Mouse (Mus musculus) embryonic facial prominence, embryonic 13.5 days (tissue): ENCODE results near the gene Sh3rf3. TPM values are rescaled to one million over a fixed set of nuclear protein-coding genes. Genes with fewer than 3 reads are reported as not detected.

ENCODE experiments used
- ATAC-seq: fragments of 200-750 bp; cut with Nextera tagmentation; 2 replicates; pipeline ENCODE4 v1.8.0; 2017; ENCODE audit warnings: low read depth; ENCODE audit not compliant: insufficient number of reproducible peaks, insufficient read depth, low FRiP score, low TSS enrichment
- H3K27ac ChIP-seq: fragments of 300-500 bp; sonication (generic); 2 replicates; pipeline ENCODE4 v1.5.1; 2015; ENCODE audit warnings: moderate library complexity, mild to moderate bottlenecking, inconsistent platforms
- H3K27me3 ChIP-seq: fragments of 300-500 bp; sonication (generic); 2 replicates; pipeline ENCODE4 v1.6.1; 2015; ENCODE audit warnings: mild to moderate bottlenecking, inconsistent platforms
- H3K36me3 ChIP-seq: fragments of 300-500 bp; sonication (generic); 2 replicates; pipeline ENCODE4 v1.6.1; 2015; ENCODE audit warnings: mild to moderate bottlenecking, inconsistent platforms
- H3K4me1 ChIP-seq: fragments of 300-500 bp; sonication (generic); 2 replicates; pipeline ENCODE4 v1.6.1; 2015; ENCODE audit warnings: inconsistent platforms
- H3K4me2 ChIP-seq: fragments of 300-500 bp; sonication (generic); 2 replicates; pipeline ENCODE4 v1.6.1; 2015; ENCODE audit warnings: moderate library complexity, mild to moderate bottlenecking, inconsistent platforms
- H3K4me3 ChIP-seq: fragments of 300-500 bp; sonication (generic); 2 replicates; pipeline ENCODE4 v1.5.1; 2015; ENCODE audit warnings: mild to moderate bottlenecking, inconsistent platforms
- H3K9ac ChIP-seq: fragments of 300-500 bp; sonication (generic); 2 replicates; pipeline ENCODE4 v1.6.1; 2015; ENCODE audit warnings: mild to moderate bottlenecking, inconsistent platforms
- H3K9me3 ChIP-seq: fragments of 300-500 bp; sonication (generic); 2 replicates; pipeline ENCODE4 v1.6.1; 2016; ENCODE audit warnings: inconsistent platforms
- WGBS: fragments of 180-500 bp; shearing (Covaris S2); methylation state at CpG from one replicate; pipeline ENCODE4 v1.1.7; 2015; ENCODE audit warnings: mixed read lengths; 5-methylcytosine and 5-hydroxymethylcytosine counted together
- polyA plus RNA-seq: library from polyadenylated mRNA; unstranded; fragments of >200 nt; fragmentation: Nextera tagmentation; extraction: Ambion mirVana; gene quantifications from 2 replicates; pipeline ENCODE4 v1.2.1, GENCODE M21; 2015

Sh3rf3 gene
- polyA plus RNA-seq, 1 experiment from 2014 or later, result 3.3 TPM

- H3K27me3 ChIP-seq, result no peaks in the 10 kb centered on the region
- H3K27ac ChIP-seq, result no peak overlapping the region
- no peak for ATAC-seq
- no peak overlapping the region for H3K9ac ChIP-seq
- H3K4me1 ChIP-seq, result peaks cover 20% of the 10 kb centered on the region
- no peaks in the 10 kb centered on the region for H3K36me3 ChIP-seq
- H3K4me2 ChIP-seq, result no peak overlapping the region
- H3K9me3 ChIP-seq, result no peaks in the 10 kb centered on the region
- no peak overlapping the region for H3K4me3 ChIP-seq
- 45% methylated on average over 5 of the region's 5 CpGs for WGBS
Measured at GRCm38 (mm10) chr10:58855199-58855751, 42.1 kb downstream of the Sh3rf3 start.

GRCm38 (mm10) chr10:58855814-58856213 lies 42.7 kb downstream of the Sh3rf3 start:
- no peak overlapping the region for H3K4me2 ChIP-seq
- no peaks in the 10 kb centered on the region for H3K27me3 ChIP-seq
- H3K9ac ChIP-seq, result no peak overlapping the region
- 62% methylated on average over 9 of the region's 9 CpGs for WGBS
- H3K4me3 ChIP-seq, result no peak overlapping the region
- peaks cover 20% of the 10 kb centered on the region for H3K4me1 ChIP-seq
- no peak overlapping the region for H3K27ac ChIP-seq
- no peaks in the 10 kb centered on the region for H3K9me3 ChIP-seq
- no peaks in the 10 kb centered on the region for H3K36me3 ChIP-seq
- ATAC-seq, result no peak

- peaks cover 20% of the 10 kb centered on the region for H3K4me1 ChIP-seq
- no peaks in the 10 kb centered on the region for H3K27me3 ChIP-seq
- no peak overlapping the region for H3K9ac ChIP-seq
- H3K36me3 ChIP-seq, result no peaks in the 10 kb centered on the region
- H3K9me3 ChIP-seq, result no peaks in the 10 kb centered on the region
- no peak overlapping the region for H3K4me3 ChIP-seq
- H3K27ac ChIP-seq, result no peak overlapping the region
- ATAC-seq, result no peak
- H3K4me2 ChIP-seq, result no peak overlapping the region
Measured at GRCm38 (mm10) chr10:58856742-58857141, 43.6 kb downstream of the Sh3rf3 start.

GRCm38 (mm10) chr10:58864735-58865134 lies 51.6 kb downstream of the Sh3rf3 start:
- H3K4me2 ChIP-seq, result no peak overlapping the region
- no peaks in the 10 kb centered on the region for H3K27me3 ChIP-seq
- H3K27ac ChIP-seq, result no peak overlapping the region
- no peaks in the 10 kb centered on the region for H3K4me1 ChIP-seq
- ATAC-seq, result no peak
- no peaks in the 10 kb centered on the region for H3K36me3 ChIP-seq
- no peak overlapping the region for H3K9ac ChIP-seq
- WGBS, result 49% methylated on average over 2 of the region's 2 CpGs
- no peak overlapping the region for H3K4me3 ChIP-seq
- H3K9me3 ChIP-seq, result no peaks in the 10 kb centered on the region

GRCm38 (mm10) chr10:58867536-58867935 lies 54.4 kb downstream of the Sh3rf3 start:
- Histone ChIP-seq H3K4me2 (no peak overlapping the region), H3K27me3 (no peaks in the 10 kb centered on the region), H3K4me3 (no peak overlapping the region), H3K4me1 (no peaks in the 10 kb centered on the region), H3K27ac (no peak overlapping the region), H3K9me3 (no peaks in the 10 kb centered on the region), H3K36me3 (no peaks in the 10 kb centered on the region), H3K9ac (no peak overlapping the region)
- WGBS, result 76% methylated on average over 2 of the region's 2 CpGs
- no peak for ATAC-seq

- H3K9ac ChIP-seq, result no peak overlapping the region
- no peaks in the 10 kb centered on the region for H3K4me1 ChIP-seq
- no peak for ATAC-seq
- H3K27ac ChIP-seq, result no peak overlapping the region
- no peak overlapping the region for H3K4me3 ChIP-seq
- no peaks in the 10 kb centered on the region for H3K9me3 ChIP-seq
- WGBS, result 90% methylated on average over 1 of the region's 1 CpGs
- H3K27me3 ChIP-seq, result no peaks in the 10 kb centered on the region
- no peaks in the 10 kb centered on the region for H3K36me3 ChIP-seq
- no peak overlapping the region for H3K4me2 ChIP-seq
Measured at GRCm38 (mm10) chr10:58869836-58870235, 56.7 kb downstream of the Sh3rf3 start.

- ATAC-seq, result no peak
- no peak overlapping the region for H3K4me3 ChIP-seq
- H3K4me2 ChIP-seq, result no peak overlapping the region
- peak overlapping the region; percentile 16; the same call in 1 of the 2 replicates for H3K27ac ChIP-seq
- no peaks in the 10 kb centered on the region for H3K4me1 ChIP-seq
- H3K9ac ChIP-seq, result no peak overlapping the region
- H3K36me3 ChIP-seq, result no peaks in the 10 kb centered on the region
- no peaks in the 10 kb centered on the region for H3K9me3 ChIP-seq
- 63% methylated on average over 10 of the region's 10 CpGs for WGBS
- no peaks in the 10 kb centered on the region for H3K27me3 ChIP-seq
Measured at GRCm38 (mm10) chr10:58871149-58871820, 58.1 kb downstream of the Sh3rf3 start.

- no peaks in the 10 kb centered on the region for H3K27me3 ChIP-seq
- no peak overlapping the region for H3K9ac ChIP-seq
- no peak overlapping the region for H3K4me2 ChIP-seq
- no peak overlapping the region for H3K27ac ChIP-seq
- WGBS, result 59% methylated on average over 7 of the region's 7 CpGs
- H3K36me3 ChIP-seq, result no peaks in the 10 kb centered on the region
- ATAC-seq, result no peak
- H3K9me3 ChIP-seq, result 0 out of 2 replicates have a peak, but pooled peaks cover 4% of the 10 kb centered on the region
- no peaks in the 10 kb centered on the region for H3K4me1 ChIP-seq
- no peak overlapping the region for H3K4me3 ChIP-seq
Measured at GRCm38 (mm10) chr10:58871821-58872577, 58.8 kb downstream of the Sh3rf3 start.

GRCm38 (mm10) chr10:58877835-58878234 lies 64.7 kb downstream of the Sh3rf3 start:
- H3K4me1 ChIP-seq, result no peaks in the 10 kb centered on the region
- H3K4me3 ChIP-seq, result no peak overlapping the region
- H3K4me2 ChIP-seq, result no peak overlapping the region
- no peaks in the 10 kb centered on the region for H3K27me3 ChIP-seq
- no peak overlapping the region for H3K27ac ChIP-seq
- H3K9me3 ChIP-seq, result 0 out of 2 replicates have a peak, but pooled peaks cover 4% of the 10 kb centered on the region
- 88% methylated on average over 4 of the region's 4 CpGs for WGBS
- no peak overlapping the region for H3K9ac ChIP-seq
- ATAC-seq, result no peak
- H3K36me3 ChIP-seq, result no peaks in the 10 kb centered on the region

GRCm38 (mm10) chr10:58878636-58879035 lies 65.5 kb downstream of the Sh3rf3 start:
- no peaks in the 10 kb centered on the region for H3K36me3 ChIP-seq
- no peaks in the 10 kb centered on the region for H3K4me1 ChIP-seq
- H3K4me2 ChIP-seq, result no peak overlapping the region
- no peak overlapping the region for H3K4me3 ChIP-seq
- H3K27me3 ChIP-seq, result no peaks in the 10 kb centered on the region
- no peak overlapping the region for H3K9ac ChIP-seq
- no peak for ATAC-seq
- H3K27ac ChIP-seq, result no peak overlapping the region
- H3K9me3 ChIP-seq, result 0 out of 2 replicates have a peak, but pooled peaks cover 4% of the 10 kb centered on the region
- WGBS, result 85% methylated on average over 4 of the region's 4 CpGs

GRCm38 (mm10) chr10:58882741-58883140 lies 69.6 kb downstream of the Sh3rf3 start:
- Histone ChIP-seq H3K4me3 (no peak overlapping the region), H3K27me3 (no peaks in the 10 kb centered on the region), H3K9me3 (no peaks in the 10 kb centered on the region), H3K36me3 (no peaks in the 10 kb centered on the region), H3K27ac (no peak overlapping the region), H3K4me2 (no peak overlapping the region), H3K9ac (no peak overlapping the region), H3K4me1 (peaks cover 2% of the 10 kb centered on the region; the same call in 1 of the 2 replicates)
- WGBS, result 83% methylated on average over 2 of the region's 2 CpGs
- no peak for ATAC-seq

- 41% methylated on average over 5 of the region's 5 CpGs for WGBS
- Histone ChIP-seq H3K27me3 (no peaks in the 10 kb centered on the region), H3K4me2 (no peak overlapping the region), H3K4me1 (peaks cover 9% of the 10 kb centered on the region), H3K9me3 (no peaks in the 10 kb centered on the region), H3K27ac (no peak overlapping the region), H3K36me3 (no peaks in the 10 kb centered on the region), H3K4me3 (no peak overlapping the region), H3K9ac (no peak overlapping the region)
- ATAC-seq, result no peak
Measured at GRCm38 (mm10) chr10:58885351-58885750, 72.2 kb downstream of the Sh3rf3 start.
